Mouse (Mus musculus) embryonic facial prominence, embryonic 12.5 days (tissue): ENCODE results near the gene H2-Q7. TPM values are rescaled to one million over a fixed set of nuclear protein-coding genes. Genes with fewer than 3 reads are reported as not detected.
"Not testable (repeated sequence)": the region's sequence is repeated elsewhere in the genome, so short reads cannot be mapped to it uniquely, and the experiment has no call there.

Experiments
- ATAC-seq: fragments of 200-750 bp; cut with Nextera tagmentation; 2 replicates; pipeline ENCODE4 v1.8.0; 2017; ENCODE audit not compliant: insufficient number of reproducible peaks, insufficient read depth, low FRiP score, low TSS enrichment
- H3K27ac ChIP-seq: fragments of 300-500 bp; sonication (generic); 2 replicates; pipeline ENCODE4 v1.5.1; 2016; ENCODE audit warnings: mild to moderate bottlenecking
- H3K27me3 ChIP-seq: fragments of 300-500 bp; sonication (generic); 2 replicates; pipeline ENCODE4 v1.6.1; 2016; ENCODE audit warnings: mild to moderate bottlenecking, moderate library complexity
- H3K36me3 ChIP-seq: fragments of 300-500 bp; sonication (generic); 2 replicates; pipeline ENCODE4 v1.6.1; 2016; ENCODE audit warnings: mild to moderate bottlenecking
- H3K4me1 ChIP-seq: fragments of 300-500 bp; sonication (generic); 2 replicates; pipeline ENCODE4 v1.6.1; 2016
- H3K4me2 ChIP-seq: fragments of 300-500 bp; sonication (generic); replicated peaks from 2 replicates; pipeline ENCODE4 v1.6.1; 2016; ENCODE audit warnings: mild to moderate bottlenecking, moderate library complexity
- H3K4me3 ChIP-seq: fragments of 300-500 bp; sonication (generic); 2 replicates; pipeline ENCODE4 v1.5.1; 2016; ENCODE audit warnings: mild to moderate bottlenecking
- H3K9ac ChIP-seq: fragments of 300-500 bp; sonication (generic); 2 replicates; pipeline ENCODE4 v1.6.1; 2016; ENCODE audit warnings: mild to moderate bottlenecking, moderate library complexity
- H3K9me3 ChIP-seq: fragments of 300-500 bp; sonication (generic); 2 replicates; pipeline ENCODE4 v1.6.1; 2016; ENCODE audit warnings: mild to moderate bottlenecking, moderate library complexity
- WGBS: fragments of 180-500 bp; shearing (Covaris S2); methylation state at CpG from one replicate; pipeline ENCODE4 v1.1.7; 2016; 5-methylcytosine and 5-hydroxymethylcytosine counted together
- polyA plus RNA-seq: library from polyadenylated mRNA; unstranded; fragments of >200 nt; fragmentation: Nextera tagmentation; extraction: Ambion mirVana; gene quantifications from 2 replicates; pipeline ENCODE4 v1.2.1, GENCODE M21; 2016

The H2-Q7 gene
- polyA plus RNA-seq, 1 experiment from 2014 or later: 5.9 TPM

DNA sequence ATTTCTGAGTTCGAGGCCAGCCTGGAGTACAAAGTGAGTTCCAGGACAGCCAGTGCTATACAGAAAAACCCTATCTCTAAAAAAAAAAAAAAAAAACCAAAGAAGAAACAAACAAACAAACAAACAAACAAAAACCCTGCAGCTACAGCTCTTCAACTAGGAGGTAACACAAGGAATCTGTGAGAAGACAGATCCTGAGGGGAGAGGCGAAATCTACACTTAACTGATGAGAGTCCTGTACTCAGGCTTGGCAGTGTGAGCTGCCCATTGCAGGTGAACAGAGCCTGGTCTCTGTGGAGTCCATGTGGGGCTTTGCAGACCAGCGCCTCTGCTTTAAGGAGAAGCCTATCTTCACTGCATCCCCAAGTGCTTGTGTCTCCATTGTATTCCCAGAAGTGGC lies 560 bp upstream of the H2-Q7 start:
- peaks cover 20% of the 10 kb centered on the region; the same call in 1 of the 2 replicates for H3K27me3 ChIP-seq
- not testable (repeated sequence) for H3K4me2 ChIP-seq, H3K9me3 ChIP-seq, H3K4me3 ChIP-seq, H3K4me1 ChIP-seq, H3K27ac ChIP-seq, H3K36me3 ChIP-seq, H3K9ac ChIP-seq, ATAC-seq
- WGBS: 74% methylated on average over 3 of the region's 3 CpGs

DNA sequence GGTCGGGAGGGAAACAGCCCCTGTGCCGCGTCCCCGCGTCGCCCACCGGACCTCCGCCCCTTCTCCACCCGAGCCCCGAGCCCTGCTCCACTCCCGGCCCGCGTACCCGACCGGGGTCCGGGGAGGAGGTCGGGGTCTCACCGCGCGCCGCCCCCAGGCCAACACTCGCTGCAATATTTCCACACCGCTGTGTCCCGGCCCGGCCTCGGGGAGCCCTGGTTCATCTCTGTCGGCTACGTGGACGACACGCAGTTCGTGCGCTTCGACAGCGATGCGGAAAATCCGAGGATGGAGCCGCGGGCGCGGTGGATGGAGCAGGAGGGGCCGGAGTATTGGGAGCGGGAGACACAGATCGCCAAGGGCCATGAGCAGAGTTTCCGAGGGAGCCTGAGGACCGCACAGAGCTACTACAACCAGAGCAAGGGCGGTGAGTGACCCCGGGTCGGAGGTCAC lies 366 bp downstream of the H2-Q7 start:
- H3K27ac ChIP-seq, H3K4me1 ChIP-seq, H3K36me3 ChIP-seq, H3K9me3 ChIP-seq: not testable (repeated sequence)
- peak; percentile 22; the same call in 1 of the 2 replicates for ATAC-seq
- H3K27me3 ChIP-seq: peaks cover 20% of the 10 kb centered on the region; the same call in 1 of the 2 replicates
- 1% methylated on average over 47 of the region's 48 CpGs for WGBS
- H3K9ac ChIP-seq: peak overlapping the region; percentile 68
- H3K4me3 ChIP-seq: peak overlapping the region; percentile 52
- H3K4me2 ChIP-seq: peak overlapping the region; percentile 76

GRCm38 (mm10) chr17:35439925-35440645 lies 1.1 kb downstream of the H2-Q7 start:
- not testable (repeated sequence) for H3K4me1 ChIP-seq, H3K27ac ChIP-seq, H3K9ac ChIP-seq, H3K4me3 ChIP-seq, ATAC-seq, H3K36me3 ChIP-seq, H3K9me3 ChIP-seq, H3K4me2 ChIP-seq
- peaks cover 20% of the 10 kb centered on the region; the same call in 1 of the 2 replicates for H3K27me3 ChIP-seq
- WGBS: 34% methylated on average over 27 of the region's 27 CpGs

DNA sequence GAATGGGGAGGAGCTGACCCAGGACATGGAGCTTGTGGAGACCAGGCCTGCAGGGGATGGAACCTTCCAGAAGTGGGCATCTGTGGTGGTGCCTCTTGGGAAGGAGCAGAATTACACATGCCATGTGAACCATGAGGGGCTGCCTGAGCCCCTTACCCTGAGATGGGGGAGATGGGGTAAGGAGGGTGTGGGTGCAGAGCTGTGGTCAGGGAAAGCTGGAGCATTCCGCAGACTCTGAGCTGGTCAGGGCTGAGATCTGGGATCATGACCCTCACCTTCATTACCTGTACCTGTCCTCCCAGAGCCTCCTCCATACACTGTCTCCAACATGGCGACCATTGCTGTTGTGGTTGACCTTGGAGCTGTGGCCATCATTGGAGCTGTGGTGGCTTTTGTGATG lies 3.4 kb downstream of the H2-Q7 start:
- WGBS: 84% methylated on average over 2 of the region's 2 CpGs
- not testable (repeated sequence) for H3K27ac ChIP-seq, H3K36me3 ChIP-seq, H3K4me2 ChIP-seq, H3K4me1 ChIP-seq, ATAC-seq, H3K4me3 ChIP-seq, H3K9ac ChIP-seq, H3K9me3 ChIP-seq
- peaks cover 17% of the 10 kb centered on the region; the same call in 1 of the 2 replicates for H3K27me3 ChIP-seq

- H3K36me3 ChIP-seq, H3K27ac ChIP-seq, H3K4me2 ChIP-seq, H3K9ac ChIP-seq, H3K9me3 ChIP-seq, H3K4me3 ChIP-seq, ATAC-seq, H3K27me3 ChIP-seq, H3K4me1 ChIP-seq: not testable (repeated sequence)
- 82% methylated on average over 2 of the region's 2 CpGs for WGBS
These were observed 5.6 kb downstream of the H2-Q7 start for GRCm38 (mm10) chr17:35444510-35444909.

DNA sequence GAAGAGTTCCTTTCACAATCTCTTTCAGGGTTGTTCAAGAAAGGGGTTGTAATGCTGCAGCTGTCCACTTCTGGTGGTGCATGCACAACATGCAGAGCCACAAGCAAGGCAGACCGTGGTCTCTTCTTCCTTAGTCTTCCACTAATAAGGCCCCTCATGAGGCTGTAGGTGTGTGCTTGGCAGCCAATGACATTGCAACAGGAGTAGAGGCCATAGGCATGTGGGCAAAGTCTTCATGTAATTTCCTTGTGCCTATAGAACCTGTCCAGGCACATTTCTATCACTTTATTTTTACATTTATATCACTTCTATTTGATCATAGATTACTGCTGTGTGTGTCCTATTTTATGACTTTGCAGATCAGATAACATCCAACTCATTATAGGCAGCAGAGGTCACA lies 19.3 kb downstream of the H2-Q7 start:
- WGBS: no CpG with 5 or more reads among the region's 1 CpGs
- not testable (repeated sequence) for H3K27ac ChIP-seq, H3K4me3 ChIP-seq, H3K4me1 ChIP-seq, H3K36me3 ChIP-seq, H3K27me3 ChIP-seq, H3K4me2 ChIP-seq, H3K9me3 ChIP-seq, H3K9ac ChIP-seq, ATAC-seq

DNA sequence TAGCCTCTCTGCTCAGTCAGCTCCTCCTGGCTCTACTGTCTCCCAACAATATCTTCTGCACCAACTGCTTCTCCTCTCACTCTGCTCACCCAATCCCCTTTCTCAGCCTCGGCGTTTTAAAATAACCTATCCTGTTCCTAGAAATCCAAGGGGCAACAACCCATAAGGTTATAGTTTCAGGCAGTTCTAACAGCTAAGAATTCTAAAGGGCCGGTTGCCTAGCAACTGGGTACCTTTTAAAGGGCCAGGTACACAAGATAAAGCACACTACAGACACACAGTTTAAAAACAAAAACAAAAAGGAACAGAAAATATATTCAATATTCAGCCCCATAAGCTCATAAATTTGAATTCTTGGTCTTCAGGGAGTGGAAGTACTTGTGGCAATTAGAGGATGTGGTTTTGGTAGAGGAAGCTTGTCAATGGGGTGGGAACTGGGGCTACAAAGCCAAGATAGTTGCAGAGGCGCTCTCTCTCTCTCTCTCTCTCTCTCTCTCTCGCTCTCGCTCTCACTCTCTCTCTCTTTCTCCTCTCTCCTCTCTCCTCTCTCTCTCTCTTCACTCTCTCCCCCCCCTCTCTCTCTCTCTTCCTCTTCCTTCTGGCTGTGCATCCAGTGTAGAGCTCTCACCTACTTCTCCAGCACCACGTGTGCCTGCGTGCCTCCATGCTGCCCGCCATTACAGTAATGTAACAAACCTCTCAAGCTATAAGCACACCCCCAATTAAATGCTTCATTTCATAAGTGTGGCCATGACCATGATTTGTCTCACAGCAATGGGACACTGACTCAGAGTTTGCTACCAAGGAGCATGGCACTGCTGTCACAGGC lies 21.8 kb downstream of the H2-Q7 start:
- H3K36me3 ChIP-seq, H3K9ac ChIP-seq, ATAC-seq, H3K4me3 ChIP-seq, H3K4me2 ChIP-seq, H3K4me1 ChIP-seq, H3K27me3 ChIP-seq, H3K9me3 ChIP-seq, H3K27ac ChIP-seq: not testable (repeated sequence)
- WGBS: 74% methylated on average over 3 of the region's 9 CpGs

GRCm38 (mm10) chr17:35465651-35466050 lies 26.7 kb downstream of the H2-Q7 start:
- H3K9ac ChIP-seq, ATAC-seq, H3K36me3 ChIP-seq, H3K27ac ChIP-seq, H3K4me3 ChIP-seq, H3K4me1 ChIP-seq, H3K4me2 ChIP-seq, H3K9me3 ChIP-seq: not testable (repeated sequence)
- peaks cover 24% of the 10 kb centered on the region for H3K27me3 ChIP-seq
- 7% methylated on average over 8 of the region's 8 CpGs for WGBS

DNA sequence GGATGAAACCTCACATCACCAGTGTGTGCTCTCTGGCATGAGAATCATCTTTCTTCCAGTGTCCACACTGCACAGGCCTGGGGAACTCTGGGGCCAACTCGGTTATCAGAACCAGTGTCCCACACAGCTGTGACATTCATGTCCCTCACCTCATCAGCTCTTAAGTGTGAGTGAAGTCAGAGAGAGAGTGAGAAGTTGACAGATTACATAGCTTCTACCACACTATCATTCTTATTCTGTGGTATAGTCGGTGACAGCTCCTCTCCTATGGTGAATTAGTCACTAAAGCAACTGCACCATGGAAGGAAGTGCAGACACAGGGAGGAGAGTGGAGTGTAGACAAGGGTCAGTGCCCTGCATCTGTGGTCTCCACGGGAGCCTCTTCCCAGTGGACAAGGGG lies 30.0 kb downstream of the H2-Q7 start:
- ATAC-seq, H3K36me3 ChIP-seq, H3K27ac ChIP-seq, H3K4me2 ChIP-seq, H3K9ac ChIP-seq, H3K4me3 ChIP-seq, H3K9me3 ChIP-seq, H3K4me1 ChIP-seq: not testable (repeated sequence)
- WGBS: 61% methylated on average over 3 of the region's 3 CpGs
- H3K27me3 ChIP-seq: peaks cover 30% of the 10 kb centered on the region

GRCm38 (mm10) chr17:35469842-35470751 lies 31.1 kb downstream of the H2-Q7 start, which contains the start of gene H2-Q10:
H2-Q10 (plus strand) TSS chr17:35470089.
- peaks cover 30% of the 10 kb centered on the region for H3K27me3 ChIP-seq
- H3K4me1 ChIP-seq: peaks cover 5% of the 10 kb centered on the region
- ATAC-seq: no peak

DNA sequence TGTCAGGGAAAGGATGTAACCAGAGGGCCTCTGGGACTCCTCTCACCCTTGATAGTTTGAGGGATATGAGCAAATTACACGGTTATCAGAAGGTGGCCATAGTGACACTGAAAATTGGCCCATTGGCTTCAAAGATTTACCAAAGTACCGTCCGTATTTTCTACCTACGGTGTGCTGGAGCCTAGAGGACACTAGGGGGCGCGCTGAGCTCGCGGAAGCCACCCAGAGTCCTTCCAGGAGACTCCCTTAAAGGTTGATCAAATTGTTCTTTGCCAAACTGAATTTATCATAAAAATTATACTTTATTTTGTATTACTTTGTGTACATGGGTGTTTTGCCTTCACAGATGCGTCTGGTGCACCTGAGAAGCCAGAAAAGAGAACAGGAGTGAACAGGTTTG lies 45.1 kb downstream of the H2-Q7 start:
- Histone ChIP-seq H3K9ac (no peak overlapping the region), H3K9me3 (no peaks in the 10 kb centered on the region), H3K27me3 (no peaks in the 10 kb centered on the region; the same call in 1 of the 2 replicates), H3K4me2 (no peak overlapping the region), H3K4me3 (no peak overlapping the region), H3K4me1 (no peaks in the 10 kb centered on the region), H3K36me3 (no peaks in the 10 kb centered on the region), H3K27ac (no peak overlapping the region)
- 2% methylated on average over 9 of the region's 9 CpGs for WGBS
- ATAC-seq: no peak

More at GRCm38 (mm10) chr17:35469842-35470751, 31.1 kb downstream of the H2-Q7 start, which contains the start of gene H2-Q10:
- no peak within 1 kb of the TSS for H3K27ac ChIP-seq
- no peaks in the 10 kb centered on the region for H3K36me3 ChIP-seq
- peak within 1 kb of the TSS; percentile 48 for H3K4me3 ChIP-seq
- no peaks in the 10 kb centered on the region for H3K9me3 ChIP-seq
- peak within 1 kb of the TSS; percentile 49 for H3K9ac ChIP-seq
- H3K4me2 ChIP-seq: peak within 1 kb of the TSS; percentile 86
- WGBS: 2% methylated on average over 80 of the region's 80 CpGs
